Mouse (Mus musculus): ENCODE data around the gene Dll1. TPM values are rescaled to one million over a fixed set of nuclear protein-coding genes. Genes with fewer than 3 reads are reported as not detected.

Dll1 gene
- total RNA-seq, 1 experiment = 13.8 TPM

DNA sequence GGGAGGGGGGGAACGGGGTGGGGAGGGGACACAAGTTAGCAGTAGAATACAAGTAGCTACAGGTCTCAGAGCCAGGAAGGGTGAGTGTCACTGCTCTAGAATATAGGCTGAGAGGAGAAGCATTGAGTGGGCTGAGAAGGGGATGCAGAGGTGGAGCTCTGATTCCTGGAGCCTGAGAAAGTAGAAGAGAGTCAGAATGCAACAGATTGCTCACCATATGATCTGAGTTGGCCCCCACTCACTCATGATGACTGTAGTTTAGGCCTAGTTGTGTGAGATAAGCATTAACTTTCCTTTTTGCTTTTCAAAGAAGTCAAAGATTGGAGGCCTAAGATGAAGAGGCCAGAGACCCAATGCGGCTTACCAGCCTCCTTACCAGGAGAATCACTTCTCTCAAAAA lies 22.7 kb downstream of the Dll1 start:
- Histone ChIP-seq H3K4me1 (ENCODE audit: control insufficient read depth in 2 of 2, insufficient read depth in 2 of 2, low read length in 2 of 2, poor library complexity in 1 of 2) (no peaks in the 10 kb centered on the region), H3K27ac (ENCODE audit: insufficient read depth, low read depth, low read length, poor library complexity, severe bottlenecking) (no peak overlapping the region), H3K9ac (ENCODE audit: insufficient read depth, low read depth, low read length, poor library complexity, severe bottlenecking) (no peak overlapping the region), H3K9me3 (ENCODE audit: control insufficient read depth, insufficient read depth, low read depth, low read length) (no peaks in the 10 kb centered on the region), H3K4me3 (ENCODE audit: insufficient read depth in 1 of 2, low read depth in 1 of 2, low read length in 2 of 2, poor library complexity in 1 of 2, severe bottlenecking in 1 of 2) (no peak overlapping the region), H3K36me3 (ENCODE audit: control insufficient read depth, insufficient read depth, low read length, poor library complexity, severe bottlenecking) (no peaks in the 10 kb centered on the region)
- TF ChIP-seq HCFC1 (IDR thresholded peaks at IDR 0.05; ENCODE audit: borderline replicate concordance, insufficient read depth, low read length) (no peak), ZC3H11A (IDR thresholded peaks at IDR 0.05; ENCODE audit: borderline replicate concordance, low read depth, low read length) (no peak), ZNF384 (IDR thresholded peaks at IDR 0.05; ENCODE audit: low read depth, low read length) (no peak), CHD2 (IDR thresholded peaks at IDR 0.05; ENCODE audit: low read depth, low read length) (no peak), MAFK (IDR thresholded peaks at IDR 0.05; ENCODE audit: insufficient read depth, low read depth, low read length) (no peak)
- DNase-seq (ENCODE audit: low read depth, low spot score) = no peak
- in situ Hi-C loops (cut with MboI; ENCODE audit: low sequenced_read_pairs in 2 of 2, unreplicated experiment in 2 of 2) = no loop called here

DNA sequence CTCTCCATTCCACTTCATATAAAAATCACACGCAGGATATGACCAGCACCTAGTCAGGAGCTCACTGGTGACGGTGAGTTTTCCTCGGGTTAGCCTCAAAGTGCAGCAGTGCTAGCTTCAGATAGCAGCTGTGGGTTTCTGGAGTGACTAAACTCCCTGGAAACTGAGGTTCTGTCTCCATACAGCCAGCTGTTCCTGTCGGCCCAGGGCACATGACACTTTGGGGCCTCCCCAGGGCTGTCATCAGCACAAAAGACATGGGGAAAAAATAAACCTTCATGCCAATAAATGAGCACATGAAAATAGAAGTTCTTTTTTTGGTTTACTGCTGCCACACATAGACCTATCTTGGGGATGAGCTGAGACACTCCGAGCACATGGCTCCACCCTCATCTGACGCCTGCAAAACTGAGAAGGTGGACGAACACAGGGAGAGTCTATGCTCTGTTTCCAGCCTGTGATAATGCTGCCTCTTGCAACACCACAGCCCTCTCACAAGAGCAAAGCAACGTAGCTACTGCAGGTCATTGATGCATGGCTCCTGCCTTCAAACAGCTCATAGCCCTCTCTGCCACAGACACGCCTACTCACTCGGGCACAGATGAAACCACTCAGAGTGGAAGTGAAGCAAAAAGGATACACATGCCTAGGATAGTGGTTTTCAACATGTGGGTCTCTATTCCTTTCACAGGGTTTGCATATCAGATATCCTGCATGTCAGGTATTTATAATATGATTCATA lies 23.6 kb downstream of the Dll1 start:
- no peak for TF ChIP-seq ZC3H11A (IDR thresholded peaks at IDR 0.05; ENCODE audit: borderline replicate concordance, low read depth, low read length)
- no peak for TF ChIP-seq MAFK (IDR thresholded peaks at IDR 0.05; ENCODE audit: insufficient read depth, low read depth, low read length)
- no peak for TF ChIP-seq HCFC1 (IDR thresholded peaks at IDR 0.05; ENCODE audit: borderline replicate concordance, insufficient read depth, low read length)
- no peak overlapping the region for H3K9ac ChIP-seq (ENCODE audit: insufficient read depth, low read depth, low read length, poor library complexity, severe bottlenecking)
- no peaks in the 10 kb centered on the region for H3K36me3 ChIP-seq (ENCODE audit: control insufficient read depth, insufficient read depth, low read length, poor library complexity, severe bottlenecking)
- DNase-seq (ENCODE audit: low read depth, low spot score) = no peak
- H3K4me3 ChIP-seq (ENCODE audit: insufficient read depth in 1 of 2, low read depth in 1 of 2, low read length in 2 of 2, poor library complexity in 1 of 2, severe bottlenecking in 1 of 2) = no peak overlapping the region
- in situ Hi-C loops (cut with MboI; ENCODE audit: low sequenced_read_pairs in 2 of 2, unreplicated experiment in 2 of 2) = no loop called here
- no peak overlapping the region for H3K27ac ChIP-seq (ENCODE audit: insufficient read depth, low read depth, low read length, poor library complexity, severe bottlenecking)
- H3K9me3 ChIP-seq (ENCODE audit: control insufficient read depth, insufficient read depth, low read depth, low read length) = no peaks in the 10 kb centered on the region
- H3K4me1 ChIP-seq (ENCODE audit: control insufficient read depth in 2 of 2, insufficient read depth in 2 of 2, low read length in 2 of 2, poor library complexity in 1 of 2) = no peaks in the 10 kb centered on the region

DNA sequence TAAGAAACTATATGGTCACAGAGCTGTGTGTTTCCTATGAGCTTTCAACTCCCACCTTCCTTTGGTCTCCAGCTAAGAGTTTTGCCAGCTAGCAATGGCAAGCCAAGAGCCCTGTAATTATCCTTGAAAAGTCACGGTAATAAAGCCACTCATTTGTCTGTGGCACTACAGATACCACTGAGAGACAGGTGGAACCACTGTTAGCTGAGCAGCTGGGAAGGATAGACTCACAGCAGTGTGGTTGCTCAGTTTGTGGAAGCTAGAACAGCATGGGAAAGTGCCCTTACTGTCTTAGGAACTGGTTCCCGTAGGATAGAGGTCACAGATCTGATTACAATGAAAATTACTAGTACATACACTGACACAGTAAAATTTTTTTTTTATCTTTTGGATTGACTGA lies 26.5 kb downstream of the Dll1 start:
- in situ Hi-C loops (cut with MboI; ENCODE audit: low sequenced_read_pairs in 2 of 2, unreplicated experiment in 2 of 2) = no loop called here
- DNase-seq (ENCODE audit: low read depth, low spot score) = no peak
- Histone ChIP-seq H3K4me1 (ENCODE audit: control insufficient read depth in 2 of 2, insufficient read depth in 2 of 2, low read length in 2 of 2, poor library complexity in 1 of 2) (no peaks in the 10 kb centered on the region), H3K36me3 (ENCODE audit: control insufficient read depth, insufficient read depth, low read length, poor library complexity, severe bottlenecking) (no peaks in the 10 kb centered on the region), H3K4me3 (ENCODE audit: insufficient read depth in 1 of 2, low read depth in 1 of 2, low read length in 2 of 2, poor library complexity in 1 of 2, severe bottlenecking in 1 of 2) (no peak overlapping the region), H3K9ac (ENCODE audit: insufficient read depth, low read depth, low read length, poor library complexity, severe bottlenecking) (no peak overlapping the region), H3K9me3 (ENCODE audit: control insufficient read depth, insufficient read depth, low read depth, low read length) (no peaks in the 10 kb centered on the region), H3K27ac (ENCODE audit: insufficient read depth, low read depth, low read length, poor library complexity, severe bottlenecking) (no peak overlapping the region)
- no peak for TF ChIP-seq HCFC1 (IDR thresholded peaks at IDR 0.05; ENCODE audit: borderline replicate concordance, insufficient read depth, low read length)
- TF ChIP-seq CHD2 (IDR thresholded peaks at IDR 0.05; ENCODE audit: low read depth, low read length) = no peak
- TF ChIP-seq MAFK (IDR thresholded peaks at IDR 0.05; ENCODE audit: insufficient read depth, low read depth, low read length) = no peak
- TF ChIP-seq ZC3H11A (IDR thresholded peaks at IDR 0.05; ENCODE audit: borderline replicate concordance, low read depth, low read length) = no peak
- TF ChIP-seq ZNF384 (IDR thresholded peaks at IDR 0.05; ENCODE audit: low read depth, low read length) = no peak

DNA sequence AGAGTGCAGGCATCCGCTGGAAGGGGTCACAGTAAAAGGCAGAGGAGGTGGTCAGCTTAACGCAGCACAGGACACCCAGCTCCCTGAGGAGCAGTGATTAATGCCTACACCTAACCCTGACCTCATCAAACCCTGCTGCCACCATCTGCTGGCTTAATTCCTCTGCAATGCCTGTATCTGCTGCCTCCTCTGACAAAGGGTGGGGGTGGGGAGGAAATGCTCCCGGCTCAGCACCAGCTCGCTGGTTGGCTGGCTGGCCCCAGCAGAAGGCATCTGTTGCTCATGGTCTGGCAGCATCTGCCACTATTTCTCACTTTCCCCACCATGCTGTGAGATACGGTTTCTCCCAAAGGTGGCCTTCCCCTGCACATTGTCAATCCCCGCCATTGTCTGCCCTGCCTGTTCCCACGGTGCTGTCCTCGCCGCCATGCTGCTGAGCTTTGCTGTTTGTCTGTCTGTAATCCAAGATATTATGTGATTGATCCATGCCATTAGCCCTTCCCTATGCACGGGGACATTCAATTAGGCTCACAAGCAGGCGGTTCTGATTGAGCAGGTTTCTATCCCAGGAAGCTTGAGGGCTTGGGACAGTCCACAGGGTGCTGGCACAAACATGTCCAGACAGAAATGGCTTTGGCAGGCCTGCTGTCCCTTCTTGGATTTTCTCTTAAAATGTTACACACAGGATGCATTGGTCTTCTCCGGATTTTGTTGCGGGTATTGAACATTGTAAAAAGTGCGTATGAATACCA lies 33.4 kb downstream of the Dll1 start:
- no peaks in the 10 kb centered on the region for H3K9me3 ChIP-seq (ENCODE audit: control insufficient read depth, insufficient read depth, low read depth, low read length)
- TF ChIP-seq CHD2 (IDR thresholded peaks at IDR 0.05; ENCODE audit: low read depth, low read length) (no peak), ZNF384 (IDR thresholded peaks at IDR 0.05; ENCODE audit: low read depth, low read length) (no peak), HCFC1 (IDR thresholded peaks at IDR 0.05; ENCODE audit: borderline replicate concordance, insufficient read depth, low read length) (no peak), ZC3H11A (IDR thresholded peaks at IDR 0.05; ENCODE audit: borderline replicate concordance, low read depth, low read length) (no peak), MAFK (IDR thresholded peaks at IDR 0.05; ENCODE audit: insufficient read depth, low read depth, low read length) (no peak)
- H3K36me3 ChIP-seq (ENCODE audit: control insufficient read depth, insufficient read depth, low read length, poor library complexity, severe bottlenecking) = no peaks in the 10 kb centered on the region
- H3K27ac ChIP-seq (ENCODE audit: insufficient read depth, low read depth, low read length, poor library complexity, severe bottlenecking) = no peak overlapping the region
- DNase-seq (ENCODE audit: low read depth, low spot score) = peak; percentile 19
- no peak overlapping the region for H3K9ac ChIP-seq (ENCODE audit: insufficient read depth, low read depth, low read length, poor library complexity, severe bottlenecking)
- H3K4me3 ChIP-seq (ENCODE audit: insufficient read depth in 1 of 2, low read depth in 1 of 2, low read length in 2 of 2, poor library complexity in 1 of 2, severe bottlenecking in 1 of 2) = no peak overlapping the region
- in situ Hi-C loops (cut with MboI; ENCODE audit: low sequenced_read_pairs in 2 of 2, unreplicated experiment in 2 of 2) = no loop called here
- H3K4me1 ChIP-seq (ENCODE audit: control insufficient read depth in 2 of 2, insufficient read depth in 2 of 2, low read length in 2 of 2, poor library complexity in 1 of 2) = peaks cover 6% of the 10 kb centered on the region in 2 experiments; a peak in 2 of 4 replicates

Data from ES-E14 (cell line).